Mouse (Mus musculus): ENCODE data around the gene Rem2. TPM values are rescaled to one million over a fixed set of nuclear protein-coding genes. Genes with fewer than 3 reads are reported as not detected.
A peak's percentile ranks its signal among the peaks of the same experiment; 100 is the strongest.

Gene Rem2
- polyA plus RNA-seq, 1 experiment from 2014 or later: 0.47 TPM

GRCm38 (mm10) chr14:54528007-54528393, 52.1 kb downstream of the Rem2 start:
- H3K27ac ChIP-seq (replicated peaks): no peak overlapping the region
- ATAC-seq (ENCODE audit: low FRiP score, low TSS enrichment) (0 out of 2 replicates have a peak, but pooled peaks have one; percentile 21), DNase-seq (ENCODE audit: low spot score) (no peak)
- peak overlapping the region; percentile 54 for H3K4me2 ChIP-seq (replicated peaks; ENCODE audit: low read depth)
- no peaks in the 10 kb centered on the region for H3K27me3 ChIP-seq (ENCODE audit: control insufficient read depth, insufficient read depth, low read length)
- no peaks in the 10 kb centered on the region for H3K9me3 ChIP-seq (ENCODE audit: control insufficient read depth, low read length)
- WGBS: 25% methylated on average over 5 of the region's 5 CpGs
- H3K4me1 ChIP-seq (replicated peaks; ENCODE audit: control insufficient read depth, insufficient read depth): no peaks in the 10 kb centered on the region
- no peak for TF ChIP-seq CTCF (IDR thresholded peaks at IDR 0.05; ENCODE audit: low read depth)
- TF ChIP-seq EP300 (optimal IDR thresholded peaks at IDR 0.05): no peak
- H3K4me3 ChIP-seq (ENCODE audit: low read depth, low read length): no peak overlapping the region
- no peaks in the 10 kb centered on the region for H3K36me3 ChIP-seq (ENCODE audit: control insufficient read depth, insufficient read depth, low read length)
- no peak overlapping the region for H3K9ac ChIP-seq (ENCODE audit: low read length)

DNA sequence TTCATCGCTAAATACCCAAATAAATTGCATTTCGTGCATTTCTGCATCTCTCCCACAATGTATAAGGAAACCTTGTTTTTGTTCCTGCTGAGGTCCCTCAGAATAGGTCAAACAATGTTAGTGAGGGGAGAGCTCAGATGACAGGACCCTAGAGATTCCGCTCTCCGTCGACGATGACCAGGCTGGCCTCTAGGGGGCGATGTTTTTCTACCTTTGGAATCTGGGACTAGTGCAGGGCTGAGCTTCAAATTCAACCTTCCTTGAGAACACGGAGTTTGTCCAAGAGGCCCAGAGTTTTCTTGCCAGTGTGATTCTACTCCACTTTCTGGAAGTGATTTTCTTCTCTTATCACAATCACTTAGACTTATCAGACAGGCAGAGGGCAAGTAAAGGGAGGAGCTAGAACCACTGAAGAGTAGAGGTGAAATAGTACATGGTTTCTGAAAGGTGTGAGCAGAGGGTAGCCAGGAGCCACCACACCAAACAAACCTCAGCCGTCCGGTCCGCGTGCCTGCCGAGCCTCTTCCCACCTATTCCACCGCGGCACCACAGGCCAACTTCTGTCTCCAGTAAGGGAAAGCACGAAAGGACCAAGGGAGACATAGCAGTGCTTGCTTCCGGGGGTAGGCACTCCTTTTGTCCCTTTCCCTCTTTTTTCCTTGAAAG, 52.7 kb downstream of the Rem2 start:
- H3K27ac ChIP-seq (replicated peaks): no peak overlapping the region
- no peaks in the 10 kb centered on the region for H3K9me3 ChIP-seq (ENCODE audit: control insufficient read depth, low read length)
- no peak overlapping the region for H3K9ac ChIP-seq (ENCODE audit: low read length)
- H3K27me3 ChIP-seq (ENCODE audit: control insufficient read depth, insufficient read depth, low read length): no peaks in the 10 kb centered on the region
- H3K4me1 ChIP-seq (replicated peaks; ENCODE audit: control insufficient read depth, insufficient read depth): no peaks in the 10 kb centered on the region
- no peaks in the 10 kb centered on the region for H3K36me3 ChIP-seq (ENCODE audit: control insufficient read depth, insufficient read depth, low read length)
- H3K4me2 ChIP-seq (replicated peaks; ENCODE audit: low read depth): no peak overlapping the region
- DNase-seq (ENCODE audit: low spot score): peak; percentile 84
- peak; percentile 90 for ATAC-seq (ENCODE audit: low FRiP score, low TSS enrichment)
- WGBS: 14% methylated on average over 17 of the region's 17 CpGs
- no peak for TF ChIP-seq EP300 (optimal IDR thresholded peaks at IDR 0.05)
- TF ChIP-seq CTCF (IDR thresholded peaks at IDR 0.05; ENCODE audit: low read depth): peak; percentile 89
- H3K4me3 ChIP-seq (ENCODE audit: low read depth, low read length): no peak overlapping the region

Other genes with a start within 250 kb of the Rem2 start
- gene Dad1, start 222.0 kb upstream of the Rem2 start, polyA plus RNA-seq (2015; fragmentation: Nextera tagmentation; extraction: Ambion mirVana): 397 and 433 TPM in 2 replicates
- 40.2 and 45.7 TPM in 2 replicates for gene Abhd4, start 221.9 kb upstream of the Rem2 start, polyA plus RNA-seq (2015; fragmentation: Nextera tagmentation; extraction: Ambion mirVana)
- 0.02 and 0.16 TPM in 2 replicates for gene Olfr49, start 191.2 kb upstream of the Rem2 start, polyA plus RNA-seq (2015; fragmentation: Nextera tagmentation; extraction: Ambion mirVana)
- gene Oxa1l, start 115.3 kb upstream of the Rem2 start, polyA plus RNA-seq (2015; fragmentation: Nextera tagmentation; extraction: Ambion mirVana): 30.5 and 31.7 TPM in 2 replicates
- 9.3 and 9.5 TPM in 2 replicates for gene Slc7a7, start 58.3 kb upstream of the Rem2 start, polyA plus RNA-seq (2015; fragmentation: Nextera tagmentation; extraction: Ambion mirVana)
- gene Mrpl52, start 49.2 kb upstream of the Rem2 start, polyA plus RNA-seq (2015; fragmentation: Nextera tagmentation; extraction: Ambion mirVana): 312 and 339 TPM in 2 replicates
- 63.9 and 70.4 TPM in 2 replicates for gene Mmp14, start 44.5 kb upstream of the Rem2 start, polyA plus RNA-seq (2015; fragmentation: Nextera tagmentation; extraction: Ambion mirVana)
- 59.3 and 70.0 TPM in 2 replicates for gene Lrp10, start 12.0 kb upstream of the Rem2 start, polyA plus RNA-seq (2015; fragmentation: Nextera tagmentation; extraction: Ambion mirVana)
- gene Prmt5, start 41.4 kb downstream of the Rem2 start, polyA plus RNA-seq (2015; fragmentation: Nextera tagmentation; extraction: Ambion mirVana): 28.1 and 29.2 TPM in 2 replicates
- gene Haus4, start 78.5 kb downstream of the Rem2 start, polyA plus RNA-seq (2015; fragmentation: Nextera tagmentation; extraction: Ambion mirVana): 23.7 and 24.1 TPM in 2 replicates
- gene Ajuba, start 101.5 kb downstream of the Rem2 start, polyA plus RNA-seq (2015; fragmentation: Nextera tagmentation; extraction: Ambion mirVana): 18.9 and 26.4 TPM in 2 replicates
- 2.4 and 3.0 TPM in 2 replicates for gene 4931414P19Rik, start 129.9 kb downstream of the Rem2 start, polyA plus RNA-seq (2015; fragmentation: Nextera tagmentation; extraction: Ambion mirVana)
- 279 and 291 TPM in 2 replicates for gene Psmb5, start 141.9 kb downstream of the Rem2 start, polyA plus RNA-seq (2015; fragmentation: Nextera tagmentation; extraction: Ambion mirVana)
- 0.02 TPM in 1 of 2 replicates, not detected in the other for gene Psmb11, start 145.3 kb downstream of the Rem2 start, polyA plus RNA-seq (2015; fragmentation: Nextera tagmentation; extraction: Ambion mirVana)
- not detected in 2 replicates for gene Gm17606, start 164.9 kb downstream of the Rem2 start, polyA plus RNA-seq (2015; fragmentation: Nextera tagmentation; extraction: Ambion mirVana)
- 0.63 and 0.68 TPM in 2 replicates for gene Cdh24, start 165.3 kb downstream of the Rem2 start, polyA plus RNA-seq (2015; fragmentation: Nextera tagmentation; extraction: Ambion mirVana)
- 60.8 and 61.7 TPM in 2 replicates for gene 1700123O20Rik, start 210.1 kb downstream of the Rem2 start, polyA plus RNA-seq (2015; fragmentation: Nextera tagmentation; extraction: Ambion mirVana)
- gene Acin1, start 210.8 kb downstream of the Rem2 start, polyA plus RNA-seq (2015; fragmentation: Nextera tagmentation; extraction: Ambion mirVana): 37.0 and 46.9 TPM in 2 replicates
- gene Gm29776, start 222.7 kb downstream of the Rem2 start, polyA plus RNA-seq (2015; fragmentation: Nextera tagmentation; extraction: Ambion mirVana): 0.08 and 0.11 TPM in 2 replicates
- 0.10 TPM in 1 of 2 replicates, not detected in the other for gene Cebpe, start 236.1 kb downstream of the Rem2 start, polyA plus RNA-seq (2015; fragmentation: Nextera tagmentation; extraction: Ambion mirVana)